Mouse (Mus musculus) layer of hippocampus, postnatal 14 days (tissue): Measurements from ENCODE around the gene Tbc1d30. TPM values are rescaled to one million over a fixed set of nuclear protein-coding genes. Genes with fewer than 3 reads are reported as not detected.

ENCODE experiments used
- DNase-seq, 2 experiments: peaks; one replicate each; pipeline ENCODE4 v3.0.0; 2021 to 2022; ENCODE audit warnings: low spot score in 2 of 2, mixed read lengths in 1 of 2
- long read RNA-seq, 2 experiments: library from polyadenylated mRNA; stranded (forward); transcript quantifications; one replicate each; pipeline ENCODE4 v2.0.0; 2021
- total RNA-seq, 2 experiments: library from RNA; stranded (reverse); gene quantifications; 2 replicates each; pipeline ENCODE4 v1.2.3; 2021

Tbc1d30 gene
- total RNA-seq: 10 to 100 TPM; 34.9 to 36.9 TPM
- long read RNA-seq, experiment 1, full-length matches to known transcripts: 1 of 3 reads
- long read RNA-seq, experiment 1, partial matches to known transcripts: 0 of 3 reads
- long read RNA-seq, experiment 1, other reads (novel, unspliced or antisense): 2 of 3 reads
- long read RNA-seq, experiment 2, full-length matches to known transcripts: 3 of 10 reads
- long read RNA-seq, experiment 2, partial matches to known transcripts: 2 of 10 reads
- long read RNA-seq, experiment 2, other reads (novel, unspliced or antisense): 5 of 10 reads

DNA sequence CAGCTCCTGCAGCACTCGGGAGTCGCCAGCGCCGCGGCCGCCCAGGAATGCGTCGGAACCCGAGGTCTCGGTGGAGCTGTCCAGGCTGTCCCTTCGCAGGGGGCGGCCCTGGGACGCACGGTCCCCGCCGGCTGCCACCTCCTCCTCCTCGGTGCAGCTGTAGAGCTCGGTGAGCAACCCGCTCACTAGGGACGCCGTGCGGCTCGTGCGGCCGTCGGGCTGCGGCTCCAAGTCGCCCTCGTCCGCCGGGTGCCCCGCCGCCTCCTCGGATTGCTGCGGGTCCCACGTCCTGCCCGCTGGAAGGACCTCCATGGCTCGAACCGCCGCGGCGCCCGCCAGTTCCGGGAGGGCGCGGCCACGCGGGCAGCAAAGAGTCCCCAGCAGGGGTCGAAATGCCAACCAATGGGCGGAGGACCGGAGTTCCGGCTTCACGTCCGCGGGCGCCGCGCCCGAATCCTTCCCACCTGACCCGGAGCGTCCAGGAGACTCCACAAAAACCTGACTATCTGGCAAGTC lies at the start of gene Tbc1d30:
Gene Tbc1d30 (minus strand): TSS at position 213 of the 516 bp plus-strand sequence.
- no peak for DNase-seq

DNA sequence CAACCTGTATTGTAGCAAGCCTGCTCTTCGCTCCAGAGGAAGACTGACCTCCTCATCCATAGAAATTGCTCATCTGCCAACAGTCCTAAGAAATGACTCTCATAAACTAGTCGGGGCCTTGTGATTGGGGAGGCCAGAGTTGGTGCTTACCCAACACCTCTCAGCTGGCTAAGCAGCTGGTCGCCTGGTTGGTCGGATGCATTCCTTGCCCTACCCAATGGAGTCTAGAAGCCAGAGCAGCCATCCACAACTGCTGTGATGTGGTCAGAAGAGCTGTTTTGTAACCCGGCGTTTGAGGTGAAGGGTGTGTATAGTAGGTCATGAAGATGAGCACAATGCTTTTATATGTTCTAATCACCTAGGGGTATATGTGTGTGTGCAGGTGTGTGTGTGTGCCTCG lies 47.5 kb upstream of the Tbc1d30 start:
- DNase-seq: no peak

DNA sequence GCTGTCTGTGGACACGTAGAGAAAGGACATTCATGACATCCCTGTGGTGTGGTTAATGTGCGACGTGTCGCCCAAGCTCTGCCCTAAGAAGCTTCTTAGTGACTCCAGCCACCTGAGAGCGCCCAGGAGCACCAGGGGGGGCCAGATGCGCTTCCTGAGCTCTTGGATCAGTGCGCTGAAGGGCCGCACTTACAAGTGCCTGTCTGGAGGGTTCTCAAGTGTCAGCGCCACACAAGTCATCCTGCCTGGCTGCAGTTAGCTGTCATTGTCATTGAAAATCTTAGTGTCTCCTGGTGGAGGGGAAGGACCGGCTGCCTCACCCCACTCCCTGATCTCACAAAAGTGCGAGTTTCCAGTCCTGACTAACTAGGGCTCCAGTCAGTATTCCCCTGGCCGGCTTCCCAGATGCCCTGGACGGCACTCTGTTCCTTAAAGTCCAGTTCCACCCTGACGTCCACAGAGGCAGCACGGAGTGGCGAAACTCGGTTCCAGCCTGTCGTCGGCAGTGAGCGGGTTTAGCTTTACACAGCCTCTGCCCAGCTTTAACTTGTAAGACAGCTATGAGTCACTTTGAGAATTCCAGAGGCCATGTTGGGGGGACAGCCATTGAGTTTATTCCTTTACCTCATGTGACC lies 44.6 kb upstream of the Tbc1d30 start:
- DNase-seq: no peak

DNA sequence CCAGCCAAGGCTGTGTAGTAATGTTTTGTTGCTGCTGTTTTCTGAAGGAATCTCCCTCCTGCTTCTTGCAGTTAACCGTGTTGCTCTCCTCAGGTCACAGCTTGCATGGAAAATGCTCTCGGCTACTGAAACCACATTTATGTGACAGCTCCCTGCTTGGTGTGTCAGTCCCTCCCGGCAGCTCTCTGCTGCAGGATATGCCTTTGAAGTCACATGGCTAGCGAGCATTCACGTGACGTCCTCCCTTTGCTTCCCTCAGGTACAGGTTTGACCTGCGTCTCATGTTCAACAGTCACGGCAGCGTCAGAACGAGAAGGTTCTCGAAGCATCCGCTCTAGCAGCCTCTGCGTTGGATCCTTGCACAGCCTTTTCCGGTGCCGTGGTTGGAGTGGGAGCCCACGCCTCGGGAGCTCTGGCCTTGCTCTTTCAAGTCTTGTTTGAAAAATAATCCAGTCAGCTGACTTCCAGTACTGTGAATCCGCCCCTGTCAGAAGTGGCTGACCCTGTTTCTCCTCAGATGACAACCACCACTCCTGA lies 43.8 kb upstream of the Tbc1d30 start:
- no peak for DNase-seq

GRCm38 (mm10) chr10:121394270-121394669 lies 43.2 kb upstream of the Tbc1d30 start:
- DNase-seq: no peak

GRCm38 (mm10) chr10:121391901-121392300 lies 40.8 kb upstream of the Tbc1d30 start:
- DNase-seq: no peak

DNA sequence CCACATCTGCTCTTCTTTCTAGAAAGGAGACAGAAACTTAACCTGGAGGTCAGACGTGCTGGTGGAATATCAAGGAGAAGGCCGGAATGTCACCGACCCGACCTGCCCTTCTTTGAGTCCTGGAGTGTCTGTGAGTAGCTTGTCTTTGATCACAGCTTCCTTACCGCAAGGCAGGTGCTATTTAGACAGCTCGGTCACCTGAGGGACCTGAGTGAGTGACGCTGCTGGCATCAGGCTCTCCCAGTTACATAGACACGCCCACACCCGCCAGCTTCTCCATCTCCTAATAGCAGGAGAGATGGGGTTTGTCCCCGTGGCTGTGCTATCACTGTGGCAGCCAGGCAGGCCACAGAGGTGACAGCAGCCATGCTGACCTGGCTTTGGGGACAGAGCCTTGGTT lies 39.5 kb upstream of the Tbc1d30 start:
- DNase-seq: no peak

DNA sequence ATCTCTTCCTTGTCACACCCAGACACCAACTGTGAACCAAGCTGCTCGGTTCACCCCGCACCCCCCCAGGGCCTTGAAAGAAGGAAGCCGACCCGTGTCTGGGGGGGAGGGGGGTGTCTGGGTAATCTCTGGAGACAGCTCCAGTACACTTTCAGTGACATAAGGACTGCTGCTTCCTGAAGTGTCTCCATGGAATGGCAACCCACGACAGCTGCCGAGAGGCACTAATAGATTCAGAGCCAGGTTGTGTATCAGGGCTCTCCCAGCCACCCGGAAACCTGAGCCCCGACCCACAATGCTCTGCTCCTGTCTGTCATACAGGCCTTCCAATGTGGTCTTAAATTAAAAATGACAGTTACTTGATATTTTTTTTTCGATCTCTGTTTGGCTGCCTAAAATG lies 35.3 kb upstream of the Tbc1d30 start:
- DNase-seq: no peak

DNA sequence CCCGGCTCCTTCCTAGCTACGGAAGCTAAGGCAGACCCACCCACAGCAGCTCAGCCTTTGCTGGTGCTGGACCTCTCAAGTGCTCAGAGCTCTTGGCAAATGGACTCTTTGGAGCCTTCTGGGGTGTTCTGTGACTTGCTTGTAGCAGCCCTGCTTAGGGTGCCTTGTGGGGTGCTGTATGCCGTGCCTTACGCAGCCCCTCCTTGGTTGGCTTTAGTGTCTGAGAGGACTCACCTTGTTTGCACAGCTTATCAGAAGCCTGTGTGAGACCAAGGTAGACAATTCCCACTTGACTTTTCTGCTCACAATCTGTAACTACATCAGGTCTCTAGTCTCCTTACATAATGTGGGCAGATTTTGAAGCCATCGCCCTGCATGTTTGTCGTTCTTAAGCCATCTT lies 34.6 kb upstream of the Tbc1d30 start:
- no peak for DNase-seq

DNA sequence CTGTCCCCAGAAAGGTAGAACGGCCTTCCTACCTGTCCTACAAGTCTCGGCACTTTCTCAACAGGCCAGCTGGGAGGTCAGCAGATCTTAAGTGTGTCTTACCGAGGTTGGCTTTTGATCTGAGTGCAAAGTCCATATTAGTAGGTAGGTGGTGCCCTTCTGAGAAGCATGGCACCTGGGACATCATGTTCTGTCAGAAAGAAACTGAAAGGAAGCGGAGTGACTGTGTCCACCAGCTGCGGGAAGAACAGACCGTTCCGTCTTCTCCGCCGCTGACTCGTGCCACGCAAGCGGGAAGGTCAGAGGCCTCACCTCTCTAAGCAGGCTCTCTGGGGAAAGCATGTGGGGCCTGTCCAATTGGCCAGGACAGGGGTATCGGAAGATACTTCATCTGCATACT lies 33.6 kb upstream of the Tbc1d30 start:
- no peak for DNase-seq

- no peak for DNase-seq
These were observed 30.2 kb upstream of the Tbc1d30 start for GRCm38 (mm10) chr10:121381280-121381679.

DNA sequence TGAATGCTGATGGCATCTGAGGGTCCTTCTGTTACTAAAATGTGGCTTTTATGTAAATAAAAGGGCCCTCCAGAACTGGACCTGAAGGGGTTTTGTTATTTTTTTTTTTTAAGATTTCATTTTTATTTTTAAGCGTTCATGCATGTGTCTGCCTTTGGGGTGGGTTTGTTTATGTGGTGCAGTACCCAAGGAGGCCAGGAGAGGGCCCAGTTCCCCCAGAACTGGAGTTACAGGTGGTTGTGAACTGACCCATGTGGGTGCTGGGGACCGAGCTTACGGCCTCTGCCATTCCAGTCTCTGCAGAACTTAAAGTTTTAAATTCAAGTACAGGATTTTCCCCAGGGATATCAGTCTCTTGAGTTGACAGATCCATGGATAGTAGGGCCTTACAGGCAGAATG lies 28.3 kb upstream of the Tbc1d30 start:
- no peak for DNase-seq

GRCm38 (mm10) chr10:121376530-121377271 lies 25.6 kb upstream of the Tbc1d30 start:
- DNase-seq: no peak

DNA sequence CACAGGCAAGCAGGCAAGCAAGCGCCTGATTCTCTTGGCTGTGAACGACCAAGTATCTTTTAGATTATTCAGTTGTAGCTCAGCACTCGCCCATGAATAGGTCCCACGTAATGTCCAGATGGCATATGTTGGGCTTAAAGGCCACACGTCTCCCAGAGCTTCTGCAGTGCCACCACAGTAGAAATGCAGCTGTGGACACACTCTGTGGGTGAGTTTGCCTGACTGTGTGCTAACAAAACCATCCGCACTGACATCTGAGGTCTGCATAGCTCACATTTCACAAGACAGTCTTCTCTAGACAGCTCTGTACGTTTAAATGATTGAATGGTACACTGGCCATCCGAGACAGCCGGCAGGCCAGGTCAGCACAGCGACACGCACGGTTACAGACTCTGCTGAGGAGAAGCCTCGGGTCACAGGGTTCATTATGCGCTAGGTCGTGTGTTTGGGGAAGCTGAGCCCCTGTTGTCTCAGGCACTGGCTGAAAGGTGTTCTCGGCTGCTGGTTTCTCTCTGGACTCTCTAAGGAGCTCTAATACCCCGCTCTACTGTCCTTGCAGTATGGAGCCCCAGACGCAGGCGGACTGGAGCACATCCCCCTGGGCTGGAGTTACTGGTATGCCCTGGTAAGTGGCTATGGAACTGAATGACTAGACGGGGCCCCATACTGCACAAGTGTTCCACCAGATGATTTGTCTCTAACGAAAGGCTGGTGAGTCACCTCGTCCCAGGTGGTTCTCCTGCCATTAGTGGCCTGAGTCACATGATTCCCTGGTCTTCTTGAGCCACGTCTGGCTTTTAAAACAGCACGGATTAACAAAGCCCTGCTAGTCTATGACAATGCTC lies 24.8 kb upstream of the Tbc1d30 start:
- no peak for DNase-seq

DNA sequence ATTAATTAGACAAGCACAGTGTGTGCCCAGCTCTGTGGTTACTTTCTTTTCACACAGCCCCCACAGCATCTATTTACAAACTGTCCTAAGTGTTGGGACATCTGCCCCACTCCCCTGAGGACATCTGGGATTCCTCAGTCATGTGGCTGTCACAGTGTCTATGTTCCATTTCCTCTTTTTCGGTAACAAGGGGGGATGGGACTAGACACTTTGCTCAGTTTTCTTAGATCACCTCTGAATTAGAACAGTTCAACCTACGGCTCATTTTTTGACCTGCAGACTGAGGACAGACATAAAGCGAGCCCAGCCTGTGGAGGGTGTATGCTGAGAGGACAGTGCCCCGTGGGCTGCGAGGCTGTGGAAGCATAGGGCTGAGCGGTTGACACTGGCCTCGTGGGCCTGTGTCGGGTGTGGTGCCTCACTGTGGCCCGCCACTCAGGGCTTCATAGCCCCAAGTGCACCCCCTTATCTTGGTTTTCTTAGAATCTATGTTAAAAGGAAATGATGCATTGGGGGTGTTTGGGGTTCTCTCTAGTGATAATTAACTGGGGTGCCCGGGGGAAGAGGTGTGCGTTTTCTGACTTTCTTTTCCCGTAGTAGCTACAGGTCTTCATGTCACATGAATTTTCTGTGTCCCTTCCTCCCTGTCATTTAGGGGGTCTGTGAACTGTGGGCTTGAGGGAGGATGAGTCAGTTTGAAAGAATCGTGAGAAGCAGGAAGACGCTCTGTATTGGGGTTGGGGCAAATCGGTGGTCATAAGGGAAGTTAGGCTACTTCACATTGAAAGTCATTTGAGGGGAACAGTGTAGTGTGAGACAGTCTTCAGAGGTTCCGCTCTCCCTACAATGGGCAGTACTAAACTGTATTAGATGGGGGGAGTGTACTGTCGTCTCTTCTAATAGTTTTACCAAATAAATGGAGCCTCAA lies 23.9 kb upstream of the Tbc1d30 start:
- DNase-seq: peak in 1 of 2 experiments; percentile 39

DNA sequence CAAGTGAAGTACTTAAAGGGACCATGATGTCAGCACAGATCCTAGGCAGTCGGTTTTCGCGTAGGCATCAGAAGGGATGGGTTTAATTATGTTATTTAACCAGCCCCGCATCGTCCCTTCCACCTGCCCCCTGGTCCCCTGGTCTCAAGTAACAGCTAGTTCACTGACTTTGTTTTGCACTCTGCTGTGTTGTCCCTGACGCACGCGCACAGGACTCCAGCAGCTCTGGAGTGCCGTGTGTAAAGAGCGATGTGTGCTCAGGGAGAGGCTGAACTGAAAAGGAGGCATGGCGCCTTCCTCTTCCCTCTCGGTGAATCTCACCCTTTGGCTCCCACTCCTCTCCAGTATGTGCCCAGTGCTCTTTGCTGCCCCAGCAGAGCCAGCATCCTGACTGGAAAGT lies 22.9 kb upstream of the Tbc1d30 start:
- DNase-seq: no peak

DNA sequence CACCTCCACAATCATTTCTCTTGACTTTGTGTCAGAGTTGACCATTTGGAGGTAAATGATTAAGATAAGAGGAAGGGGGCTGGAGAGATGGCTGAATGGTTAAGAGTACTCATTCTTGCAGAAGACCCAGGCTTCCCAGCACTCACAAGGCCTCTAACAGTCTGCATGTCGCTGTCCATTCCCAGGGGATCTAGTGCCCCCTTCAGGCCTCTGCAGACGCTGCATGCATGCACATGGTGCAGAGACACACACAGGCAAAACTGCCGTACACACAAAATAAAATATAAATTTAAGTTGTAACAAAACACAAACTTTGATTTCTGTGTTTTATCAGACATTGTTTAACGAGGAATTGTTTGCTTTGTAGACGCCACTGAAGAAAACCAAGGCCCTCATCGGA lies 19.7 kb upstream of the Tbc1d30 start:
- DNase-seq: no peak

DNA sequence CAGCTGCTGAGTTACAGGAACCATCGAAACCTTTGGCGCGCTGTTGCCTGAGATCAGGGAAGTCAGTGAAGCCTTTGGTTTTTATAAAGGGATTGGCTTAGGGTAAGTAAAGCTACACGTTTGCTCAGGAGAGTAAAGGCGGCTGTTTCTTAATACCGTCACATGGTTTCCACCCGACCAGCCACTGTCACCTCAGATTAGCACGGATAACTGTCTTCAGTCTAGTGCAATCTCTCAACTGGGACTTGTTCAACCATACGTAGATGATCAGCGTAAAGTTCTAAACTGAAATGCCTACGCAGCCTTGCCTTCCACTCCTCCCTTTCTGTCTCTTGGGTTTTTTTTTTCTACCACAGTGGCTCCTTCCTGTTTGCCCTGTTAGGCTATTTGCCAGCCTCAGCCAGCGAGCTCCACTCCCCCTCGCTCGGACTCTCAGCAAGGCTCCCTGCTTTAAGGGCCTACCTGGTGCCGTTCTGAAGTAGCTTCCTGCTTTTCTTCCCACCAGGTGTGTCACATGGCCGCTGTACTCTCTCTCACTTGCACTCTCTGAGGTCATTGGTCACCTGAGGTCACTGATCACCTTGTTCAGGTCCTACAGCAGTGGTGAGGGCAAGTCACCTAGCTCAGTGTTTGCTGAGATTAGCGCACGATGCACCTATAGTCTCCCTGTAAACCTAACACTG lies 17.8 kb upstream of the Tbc1d30 start:
- no peak for DNase-seq

- DNase-seq: no peak
These were observed 16.7 kb upstream of the Tbc1d30 start for GRCm38 (mm10) chr10:121367780-121368179.
